Mouse (Mus musculus): ENCODE measurements around the gene Ifna12.
A peak's percentile ranks its signal among the peaks of the same experiment; 100 is the strongest.
"Not testable (repeated sequence)": the region's sequence is repeated elsewhere in the genome, so short reads cannot be mapped to it uniquely, and the experiment has no call there.

The Ifna12 gene

GRCm38 (mm10) chr4:88603276-88603675 is at the start of gene Ifna12:
Ifna12 (minus strand) TSS chr4:88603376.
- no peak for DNase-seq

- DNase-seq: no peak
Observed at GRCm38 (mm10) chr4:88644359-88644758, 41.2 kb upstream of the Ifna12 start, which contains the start of gene Ifna13. Ifna13 (minus strand) TSS chr4:88644459.

GRCm38 (mm10) chr4:88642526-88642925 is 39.4 kb upstream of the Ifna12 start:
- no peak for DNase-seq

GRCm38 (mm10) chr4:88641077-88641831 is 38.1 kb upstream of the Ifna12 start:
- DNase-seq: peak; percentile 97

- DNase-seq: no peak
Observed at GRCm38 (mm10) chr4:88640704-88641076, 37.5 kb upstream of the Ifna12 start.

- DNase-seq: no peak
Observed at GRCm38 (mm10) chr4:88634311-88634710, 31.1 kb upstream of the Ifna12 start, which contains the start of gene C87499. C87499 (minus strand) TSS chr4:88634411.

- no peak for DNase-seq
Observed at GRCm38 (mm10) chr4:88592285-88592684, 10.9 kb downstream of the Ifna12 start, which contains the start of gene Ifna9. Ifna9 (minus strand) TSS chr4:88592385.

- no peak for DNase-seq
Observed at GRCm38 (mm10) chr4:88571698-88572097, 31.5 kb downstream of the Ifna12 start, which contains the start of gene Ifna14. Ifna14 (minus strand) TSS chr4:88571798.

- no peak for DNase-seq
Observed at GRCm38 (mm10) chr4:88561791-88562190, 41.4 kb downstream of the Ifna12 start.

GRCm38 (mm10) chr4:88558145-88558544 is 45.0 kb downstream of the Ifna12 start, which contains the start of gene Ifna15:
Ifna15 (minus strand) TSS chr4:88558245.
- DNase-seq: not testable (repeated sequence)

Data from kidney, postnatal 10 days (tissue).